Mouse (Mus musculus) c-Kit-negative CD71-positive TER-119-positive erythroid progenitor cells, embryonic 14.5 days (primary cell): ENCODE results near the gene Acvrl1.

Experiments
- DNase-seq: peaks from one replicate; pipeline ENCODE4 v3.0.0-alpha.2; 2013; ENCODE audit warnings: low read depth, low spot score

Gene Acvrl1

DNA sequence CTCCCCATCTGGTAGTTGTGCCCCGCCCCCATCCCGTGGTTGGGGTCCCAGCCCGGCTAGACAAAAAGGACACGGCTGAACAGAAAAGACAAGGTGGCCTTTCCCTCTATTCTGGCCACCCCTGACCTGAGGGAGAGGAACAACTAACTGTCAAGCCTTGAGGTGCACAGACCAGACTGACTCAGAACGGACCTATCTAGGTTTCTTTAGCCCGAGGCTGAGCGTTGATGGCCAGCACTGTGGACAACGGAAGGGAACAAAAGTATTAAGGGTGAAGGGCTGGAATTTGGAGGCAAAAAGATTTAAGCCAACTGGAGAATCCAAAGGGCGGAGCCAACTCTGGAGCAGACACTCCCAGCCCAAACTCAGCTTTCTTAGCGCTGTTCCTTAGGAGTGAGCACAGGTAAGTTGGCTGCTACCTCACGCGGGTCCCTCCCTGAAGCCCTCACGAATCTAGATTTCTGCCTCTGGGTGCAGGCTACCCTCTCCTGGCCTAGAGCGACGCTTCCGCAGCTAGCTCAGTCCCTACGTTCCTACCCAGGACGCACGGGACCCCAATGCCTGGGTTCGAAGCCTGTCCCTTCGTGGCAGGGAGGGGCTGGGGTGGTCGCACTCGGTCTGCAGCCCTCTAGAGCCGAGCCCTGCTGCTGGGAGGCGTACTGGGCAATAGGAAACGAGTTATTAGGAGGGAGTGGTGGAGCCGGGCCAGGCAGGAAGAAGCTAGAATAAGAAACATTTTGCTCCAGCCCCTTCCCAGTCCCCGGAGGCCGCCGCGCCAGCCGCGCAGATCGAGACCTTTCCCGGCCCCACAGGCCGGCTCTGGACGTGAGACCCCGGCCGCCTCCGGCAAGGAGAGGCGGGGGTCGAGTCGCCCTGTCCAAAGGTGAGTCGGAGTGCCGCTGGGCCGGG is at the start of gene Acvrl1:
TSS of gene Acvrl1 (plus strand) at position 342 of the 909 bp plus-strand sequence.
- DNase-seq = no peak

DNA sequence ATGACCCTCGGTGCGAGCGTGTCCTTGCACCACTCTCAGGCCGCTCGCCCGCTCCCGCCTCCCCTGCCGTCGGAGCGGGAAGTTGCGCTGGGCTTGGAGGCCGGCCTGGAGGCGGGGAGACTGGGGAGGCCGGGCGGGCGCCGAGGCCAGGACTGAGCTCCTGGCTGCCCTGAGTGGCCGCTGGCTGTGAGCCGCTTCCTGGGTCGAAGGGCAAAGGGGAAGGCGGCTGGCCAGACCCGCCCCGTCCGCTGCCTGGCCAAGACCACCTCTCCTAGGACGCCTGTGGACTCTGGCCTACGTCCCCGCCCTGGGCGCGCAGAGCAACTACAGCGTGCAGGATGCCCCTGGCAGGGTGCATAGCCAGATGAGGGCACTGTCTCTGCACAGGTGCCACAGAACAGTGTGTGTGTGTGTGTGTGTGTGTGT is 49.6 kb upstream of the Acvrl1 start:
- no peak for DNase-seq

DNA sequence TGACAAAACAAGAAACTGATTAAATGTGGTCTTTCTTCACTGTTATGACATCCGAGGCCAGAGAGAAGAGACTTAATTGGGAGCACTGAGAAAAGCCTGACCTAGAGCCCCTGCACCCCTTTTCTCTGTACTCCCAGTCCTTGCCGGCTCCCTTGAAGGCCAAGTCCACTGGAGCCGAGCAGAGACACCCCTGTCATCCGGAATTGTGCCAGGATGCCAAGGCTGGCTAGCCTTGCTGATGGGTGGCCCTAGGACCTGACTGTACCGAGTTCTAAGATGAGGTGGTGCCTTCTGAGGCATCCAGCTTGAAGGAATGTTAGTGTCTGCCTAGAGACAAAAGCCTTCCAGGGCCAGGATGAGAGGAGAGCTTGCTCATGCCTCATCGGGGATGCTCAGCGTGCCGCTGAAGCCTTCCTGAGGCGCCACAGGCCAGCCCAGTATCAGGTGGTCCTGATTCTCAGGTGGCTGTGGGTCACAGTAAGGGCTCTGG is 48.2 kb upstream of the Acvrl1 start:
- no peak for DNase-seq

GRCm38 (mm10) chr15:101081035-101081548 is 47.2 kb upstream of the Acvrl1 start:
- DNase-seq = no peak

GRCm38 (mm10) chr15:101082236-101082635 is 46.1 kb upstream of the Acvrl1 start:
- DNase-seq = no peak

- DNase-seq = no peak
Observed at GRCm38 (mm10) chr15:101084499-101084898, 43.8 kb upstream of the Acvrl1 start.

DNA sequence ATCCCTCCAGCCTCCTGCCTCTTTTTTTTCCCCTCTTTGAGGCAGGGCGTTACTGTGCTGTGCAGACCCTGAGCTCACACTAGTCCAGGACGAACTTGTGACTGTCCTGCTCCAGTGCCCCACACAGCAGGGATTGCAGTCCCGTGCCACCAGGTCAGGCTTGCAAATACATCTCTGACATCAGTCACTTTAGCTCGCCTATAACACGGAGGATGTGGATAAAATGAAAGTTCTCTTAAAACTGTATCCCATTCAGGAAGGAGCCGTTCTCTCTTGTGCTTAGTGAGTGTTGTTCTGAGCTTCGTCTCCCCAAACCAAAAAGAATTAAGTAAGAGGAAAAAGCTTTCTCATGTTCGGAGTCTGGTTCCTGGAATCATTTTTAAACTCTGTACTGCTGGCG is 41.9 kb upstream of the Acvrl1 start:
- no peak for DNase-seq

DNA sequence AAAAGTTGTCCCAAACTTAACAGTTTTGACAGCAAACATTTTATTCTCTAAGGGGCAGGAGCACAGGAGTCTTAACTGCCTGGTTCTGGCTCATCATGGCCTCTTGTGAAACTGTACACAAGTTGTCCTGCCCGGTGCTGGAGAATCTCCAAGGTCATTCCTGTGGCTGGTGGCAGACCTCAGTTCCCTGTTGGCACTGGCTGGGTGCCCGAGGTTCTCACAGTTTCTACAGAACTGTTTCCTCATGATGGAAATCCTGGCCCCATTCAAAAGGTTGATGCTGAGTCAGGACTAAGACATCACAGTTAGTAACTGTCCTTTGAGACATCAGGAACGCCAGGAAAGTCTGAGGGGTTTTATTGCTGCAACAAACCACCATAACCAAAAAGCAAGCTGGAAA is 41.4 kb upstream of the Acvrl1 start:
- no peak for DNase-seq

DNA sequence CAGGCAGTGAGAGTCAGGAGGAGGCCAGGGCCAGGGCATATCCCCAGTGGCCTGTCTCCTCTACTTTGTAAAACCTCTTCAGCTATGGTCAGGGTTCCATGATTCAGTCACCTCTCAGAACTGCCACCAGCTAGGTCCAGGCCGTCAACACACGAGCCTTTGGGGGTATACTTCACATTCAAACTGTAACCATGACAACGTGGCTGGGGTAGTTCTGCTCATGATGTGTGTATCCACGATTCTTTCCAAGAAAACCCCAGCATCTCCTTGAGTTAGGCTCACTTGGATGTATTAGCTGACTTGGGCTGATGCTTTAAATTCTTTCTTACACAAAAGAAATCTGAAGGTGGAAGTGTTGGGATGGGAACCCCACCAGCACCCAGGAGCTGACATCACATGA is 40.0 kb upstream of the Acvrl1 start:
- DNase-seq = no peak

GRCm38 (mm10) chr15:101091551-101091950 is 36.8 kb upstream of the Acvrl1 start:
- DNase-seq = no peak

DNA sequence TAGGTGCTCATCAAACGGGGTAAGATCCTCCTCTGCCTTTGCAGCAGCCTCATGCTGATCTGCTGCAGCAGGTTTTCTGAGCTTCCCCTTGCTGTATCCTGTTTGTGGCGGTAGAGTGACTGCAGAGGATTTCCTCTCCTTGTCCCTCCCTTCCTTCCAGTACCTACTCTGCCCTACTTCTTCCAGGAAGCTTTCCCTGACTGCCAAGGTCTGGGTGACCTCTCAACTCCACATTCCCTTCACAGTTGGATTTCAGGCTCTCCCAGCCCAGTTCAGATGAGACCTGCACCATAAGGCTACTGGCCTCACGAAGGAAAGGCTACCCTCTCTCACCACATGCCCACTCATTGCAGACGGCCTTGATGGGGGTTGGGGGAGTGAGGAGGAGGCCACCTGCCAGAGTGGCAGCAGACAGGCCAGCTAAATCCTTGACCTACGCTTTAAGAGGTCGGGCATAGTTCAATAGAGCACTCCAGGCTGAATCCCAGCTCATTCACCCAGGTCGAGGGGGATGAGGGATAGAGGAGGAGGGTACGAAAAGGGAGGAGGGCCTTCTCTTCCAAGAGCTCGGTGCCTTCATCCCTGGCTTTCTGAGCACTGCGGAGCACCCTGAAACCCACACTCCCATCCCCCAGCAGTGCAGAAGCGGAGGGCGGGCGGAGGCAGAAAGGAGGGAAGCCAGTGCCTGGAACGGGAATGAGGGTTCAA is 36.0 kb upstream of the Acvrl1 start:
- no peak for DNase-seq

GRCm38 (mm10) chr15:101092829-101093648 is 35.3 kb upstream of the Acvrl1 start:
- DNase-seq = no peak

DNA sequence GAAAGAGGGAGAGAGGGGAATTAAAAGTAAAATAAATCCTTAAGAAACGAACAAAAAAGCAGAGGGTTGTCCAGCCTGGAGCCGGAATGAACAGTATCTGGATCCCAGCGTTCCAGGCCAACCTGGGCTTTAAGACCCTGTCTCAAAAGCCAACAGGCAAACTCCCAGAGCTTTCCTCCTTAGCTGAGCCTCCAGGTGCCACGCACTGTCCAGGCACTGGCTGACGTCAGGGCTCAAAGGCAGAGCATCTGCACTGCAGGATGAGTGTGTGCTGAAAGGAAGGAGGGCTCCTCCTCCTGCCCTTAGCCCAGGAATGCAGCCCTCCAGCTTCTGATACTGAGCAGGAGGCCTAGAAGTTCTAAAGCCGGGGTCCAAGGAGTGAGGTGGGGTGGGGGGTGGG is 34.3 kb upstream of the Acvrl1 start:
- DNase-seq = no peak

- DNase-seq = no peak
Observed at GRCm38 (mm10) chr15:101094979-101095378, 33.3 kb upstream of the Acvrl1 start.

- DNase-seq = no peak
Observed at GRCm38 (mm10) chr15:101095392-101095791, 32.9 kb upstream of the Acvrl1 start.

- DNase-seq = no peak
Observed at GRCm38 (mm10) chr15:101097985-101098651, 30.2 kb upstream of the Acvrl1 start.

GRCm38 (mm10) chr15:101100996-101101395 is 27.3 kb upstream of the Acvrl1 start:
- DNase-seq = no peak

- DNase-seq = no peak
Observed at GRCm38 (mm10) chr15:101103605-101104304, 24.6 kb upstream of the Acvrl1 start.

DNA sequence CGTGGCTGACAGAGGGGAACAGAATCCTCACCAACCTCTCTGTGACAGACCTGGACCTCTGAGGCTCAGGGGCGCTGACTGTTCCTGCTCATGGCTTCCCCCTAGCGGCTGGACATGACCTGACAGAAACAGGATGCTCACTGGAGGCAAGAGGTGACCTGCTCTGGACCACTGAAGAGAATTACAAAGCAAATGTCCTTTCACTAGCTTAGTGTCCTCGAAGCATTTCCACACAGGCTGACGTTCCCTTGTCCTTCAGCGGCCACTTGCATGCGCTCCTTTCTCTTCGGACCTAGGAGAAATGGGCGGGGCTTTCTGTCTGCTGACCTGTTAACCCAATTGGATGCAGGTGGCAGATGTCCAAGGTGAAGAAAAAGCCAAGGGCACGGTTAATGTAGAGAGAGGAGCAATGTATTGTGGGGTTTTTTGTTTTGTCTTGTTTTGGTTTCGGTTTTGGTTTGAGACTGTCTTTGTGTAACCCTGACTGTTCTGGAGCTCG is 22.8 kb upstream of the Acvrl1 start:
- DNase-seq = no peak

DNA sequence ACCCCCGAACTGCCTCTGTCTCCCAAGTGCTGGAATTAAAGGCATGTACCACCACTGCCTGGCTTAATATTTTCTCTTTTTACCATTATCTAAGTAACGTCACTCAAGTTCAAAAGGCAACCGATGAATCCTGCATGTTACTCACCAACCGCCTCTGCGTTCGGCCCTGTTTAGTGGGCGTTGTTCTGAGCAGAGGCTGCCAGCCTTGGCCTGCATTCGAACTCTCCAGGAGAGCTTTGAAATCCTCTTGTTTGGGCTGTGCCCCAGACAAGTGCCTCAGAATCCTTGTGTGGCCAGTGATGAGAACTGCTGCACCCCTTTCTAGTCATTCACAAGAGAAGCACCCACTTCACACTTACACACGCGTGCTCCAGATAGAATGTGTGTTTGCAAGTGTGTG is 22.3 kb upstream of the Acvrl1 start:
- DNase-seq = no peak
